Mouse (Mus musculus) embryo, embryonic 11 days (tissue): ENCODE results near the gene Zfp292.
A peak's percentile ranks its signal among the peaks of the same experiment; 100 is the strongest.
"Not testable (repeated sequence)": the region's sequence is repeated elsewhere in the genome, so short reads cannot be mapped to it uniquely, and the experiment has no call there.

Source experiments
- DNase-seq: peaks from one replicate; pipeline ENCODE4 v3.0.0-alpha.2; 2015

Gene Zfp292

DNA sequence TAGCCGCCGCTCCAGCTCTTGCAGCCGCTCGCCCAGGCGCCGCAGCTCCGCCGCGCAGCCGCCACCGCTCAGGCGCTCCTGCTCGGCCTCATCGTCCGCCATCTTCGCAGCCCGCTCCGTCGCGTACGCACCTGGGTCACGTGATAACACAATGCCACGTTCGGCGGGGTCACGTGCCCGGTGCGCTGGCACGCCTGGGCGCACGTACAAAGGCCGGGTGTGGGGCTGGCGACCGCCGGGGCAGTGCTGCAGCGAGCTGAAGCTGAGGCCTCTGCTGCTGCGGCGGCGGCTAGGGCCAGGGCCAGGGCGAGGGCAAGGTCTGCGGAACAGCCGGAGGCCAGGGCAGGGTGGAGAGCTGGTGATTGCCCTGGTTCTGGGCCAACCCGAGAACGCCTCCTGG, at the start of gene Zfp292:
Gene Zfp292, minus strand, starts transcription at position 143 of the 400 bp plus-strand sequence.
- peak; percentile 98 for DNase-seq

GRCm38 (mm10) chr4:34928386-34928785, 45.6 kb upstream of the Zfp292 start:
- not testable (repeated sequence) for DNase-seq

- DNase-seq, result peak; percentile 74
Measured at GRCm38 (mm10) chr4:34922177-34922870, 39.6 kb upstream of the Zfp292 start.

- DNase-seq, result peak; percentile 3
Measured at GRCm38 (mm10) chr4:34917400-34917799, 34.6 kb upstream of the Zfp292 start.

- no peak for DNase-seq
Measured at GRCm38 (mm10) chr4:34912171-34912570, 29.4 kb upstream of the Zfp292 start.

GRCm38 (mm10) chr4:34911401-34911800, 28.6 kb upstream of the Zfp292 start:
- DNase-seq, result no peak

GRCm38 (mm10) chr4:34908127-34908526, 25.4 kb upstream of the Zfp292 start:
- no peak for DNase-seq

DNA sequence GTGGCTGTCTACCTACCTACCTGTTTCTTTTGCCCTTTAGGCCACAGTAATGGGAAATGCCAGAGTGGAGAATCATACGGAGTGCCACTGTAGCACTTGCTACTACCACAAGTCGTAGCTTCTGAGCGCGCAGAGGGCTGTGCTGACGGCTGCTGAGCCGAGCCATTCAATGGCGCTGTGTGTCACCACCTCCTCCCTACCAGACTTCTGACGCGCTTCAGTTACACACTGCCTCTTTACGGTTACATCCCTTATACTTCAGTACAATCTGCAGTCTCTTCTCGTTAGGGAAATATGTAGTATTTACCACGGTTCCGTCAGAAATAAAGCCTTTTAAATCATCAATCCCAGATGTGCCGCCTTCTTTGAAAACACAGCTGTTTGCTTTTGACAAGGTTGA, 24.3 kb upstream of the Zfp292 start:
- peak; percentile 36 for DNase-seq

GRCm38 (mm10) chr4:34906151-34906550, 23.4 kb upstream of the Zfp292 start:
- no peak for DNase-seq

DNA sequence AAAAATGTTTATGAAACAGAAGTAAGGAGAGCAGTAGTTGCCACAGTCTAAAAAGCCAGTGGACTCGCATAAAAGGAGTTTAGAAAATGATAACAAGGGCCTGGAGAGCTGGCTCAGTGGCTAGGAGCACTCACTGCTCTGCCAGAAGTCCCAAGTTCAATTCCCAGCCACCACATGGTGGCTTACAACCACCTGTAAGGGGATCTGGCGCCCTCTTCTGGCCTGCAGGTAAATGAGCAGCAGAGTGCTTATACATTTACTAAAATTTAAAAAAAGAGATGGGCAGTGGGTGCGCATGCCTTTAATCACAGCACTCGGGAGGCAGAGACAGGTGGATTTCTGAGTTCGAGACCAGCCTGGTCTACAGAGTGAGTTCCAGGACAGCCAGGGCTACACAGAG, 22.6 kb upstream of the Zfp292 start:
- peak; percentile 25 for DNase-seq

GRCm38 (mm10) chr4:34901582-34901981, 18.8 kb upstream of the Zfp292 start:
- DNase-seq, result not testable (repeated sequence)

DNA sequence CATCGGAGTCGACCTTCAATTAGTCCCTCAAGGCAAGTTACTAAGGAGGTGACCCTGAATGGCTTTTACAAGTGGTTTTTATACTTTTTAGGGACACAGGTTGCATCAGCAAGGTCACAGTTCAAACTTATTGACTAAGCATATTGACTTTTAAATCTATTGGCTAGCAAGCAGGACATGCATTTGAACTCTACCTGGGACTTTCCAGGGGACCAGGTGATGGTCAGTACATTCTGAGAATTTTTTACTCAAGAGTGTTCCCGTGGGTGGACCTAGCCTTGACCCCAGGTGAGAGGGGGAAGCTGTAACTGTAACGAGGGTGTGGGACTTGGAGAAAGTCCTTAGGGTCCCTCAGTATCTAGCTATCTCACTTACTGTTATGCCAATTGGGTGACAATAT, 18.4 kb upstream of the Zfp292 start:
- no peak for DNase-seq

- DNase-seq, result peak; percentile 42
Measured at GRCm38 (mm10) chr4:34900155-34900554, 17.4 kb upstream of the Zfp292 start.

GRCm38 (mm10) chr4:34899322-34899721, 16.6 kb upstream of the Zfp292 start:
- no peak for DNase-seq

- DNase-seq, result no peak
Measured at GRCm38 (mm10) chr4:34898497-34898896, 15.7 kb upstream of the Zfp292 start.

- no peak for DNase-seq
Measured at GRCm38 (mm10) chr4:34893479-34893878, 10.7 kb upstream of the Zfp292 start, which contains the start of gene Cga. TSS of gene Cga (plus strand) at chr4:34893779.

GRCm38 (mm10) chr4:34889812-34890185, 7.0 kb upstream of the Zfp292 start:
- DNase-seq, result no peak

DNA sequence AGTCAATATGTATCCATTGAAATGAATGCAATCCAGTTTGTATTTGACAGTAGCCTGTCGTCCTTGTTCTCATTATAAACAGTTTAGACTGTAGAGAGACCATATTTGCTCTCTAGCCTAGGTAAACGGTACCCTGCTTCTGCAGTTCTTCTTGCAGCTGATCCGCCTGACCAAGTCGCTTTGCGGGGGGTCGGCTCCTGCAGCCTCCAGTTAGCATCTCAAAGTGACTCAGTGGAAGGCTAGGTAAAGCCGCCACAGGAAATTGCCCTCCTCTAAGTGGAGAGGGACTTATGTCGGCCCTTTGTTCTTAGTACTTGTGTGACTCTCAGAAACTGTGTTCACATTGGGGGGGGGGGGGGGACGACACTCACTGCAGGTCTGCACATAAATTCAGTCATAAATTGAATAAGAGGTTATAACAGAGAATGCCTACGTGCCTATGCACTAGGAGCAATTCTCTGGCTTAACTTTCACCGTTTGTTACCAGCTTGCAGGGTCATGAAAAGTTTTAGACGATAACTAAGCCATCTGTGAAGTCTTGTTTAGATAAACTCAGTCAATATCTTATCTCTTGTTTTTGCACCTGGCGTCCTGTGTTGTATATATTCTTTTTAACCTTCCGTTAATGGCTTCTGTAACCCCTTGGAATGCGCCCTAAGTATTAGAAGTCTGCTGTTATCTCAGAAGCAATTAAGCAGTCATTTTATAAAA, 6.5 kb upstream of the Zfp292 start:
- peak; percentile 13 for DNase-seq

DNA sequence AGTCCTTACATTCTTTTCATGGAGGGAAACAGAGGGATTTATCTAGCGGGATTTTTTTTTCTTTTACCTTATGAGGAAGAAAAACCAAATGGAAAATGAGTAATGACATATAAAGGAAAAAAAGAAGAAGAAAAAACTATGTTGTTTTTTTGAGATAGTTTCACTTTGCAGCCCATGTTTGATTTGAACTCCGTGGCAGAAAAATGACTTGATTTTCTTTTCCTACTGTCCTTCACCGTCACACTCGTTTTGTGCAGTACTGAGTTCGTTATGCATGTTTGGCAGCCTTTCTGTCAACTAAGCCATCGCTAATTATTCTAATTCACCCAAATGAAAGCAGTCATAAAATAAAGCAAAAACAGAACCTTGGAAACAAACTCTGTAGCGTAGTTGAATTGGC, 4.5 kb upstream of the Zfp292 start:
- DNase-seq, result no peak

- peak; percentile 93 for DNase-seq
Measured at GRCm38 (mm10) chr4:34886490-34887111, 3.8 kb upstream of the Zfp292 start.

GRCm38 (mm10) chr4:34885631-34886351, 3.0 kb upstream of the Zfp292 start:
- no peak for DNase-seq

GRCm38 (mm10) chr4:34883366-34884029, 738 bp upstream of the Zfp292 start:
- DNase-seq, result peak; percentile 22
